Mouse (Mus musculus) adrenal gland, adult 8-10 months (tissue): ENCODE results near the gene Gm5346. TPM values are rescaled to one million over a fixed set of nuclear protein-coding genes. Genes with fewer than 3 reads are reported as not detected.
"Not testable (repeated sequence)": the region's sequence is repeated elsewhere in the genome, so short reads cannot be mapped to it uniquely, and the experiment has no call there.

ENCODE experiments used
- DNase-seq: peaks from one replicate; pipeline ENCODE4 v3.0.0; 2022
- total RNA-seq, 4 experiments: library from RNA; stranded (reverse); gene quantifications; 2 replicates each; pipeline ENCODE4 v1.2.4; 2022

The Gm5346 gene
- not detected for total RNA-seq

- DNase-seq: no peak
Measured at GRCm38 (mm10) chr8:43627176-43627575, at the start of gene Gm5346. Gene Gm5346 (minus strand): TSS chr8:43627276.

GRCm38 (mm10) chr8:43616046-43616445, 11.0 kb downstream of the Gm5346 start:
- no peak for DNase-seq

GRCm38 (mm10) chr8:43603657-43604056, 23.4 kb downstream of the Gm5346 start:
- not testable (repeated sequence) for DNase-seq

- not testable (repeated sequence) for DNase-seq
Measured at GRCm38 (mm10) chr8:43603166-43603565, 23.9 kb downstream of the Gm5346 start.

- not testable (repeated sequence) for DNase-seq
Measured at GRCm38 (mm10) chr8:43576607-43577006, 50.5 kb downstream of the Gm5346 start, which contains the start of gene Adam26a. Gene Adam26a (minus strand): TSS chr8:43576707.

Other genes starting within 250 kb of the Gm5346 start
- not detected for gene Adam26b, start 99.2 kb downstream of the Gm5346 start, total RNA-seq
- gene Adam26a, start 50.6 kb downstream of the Gm5346 start, total RNA-seq: not detected
- not detected for gene Adam34, start 82.8 kb upstream of the Gm5346 start, total RNA-seq